Mouse (Mus musculus) fat pad, adult 2 months (tissue): ENCODE measurements around the gene Begain.

ENCODE experiments used
- DNase-seq: peaks from one replicate; pipeline ENCODE4 v3.0.0-alpha.2; 2011; ENCODE audit warnings: low read depth, low spot score; ENCODE audit errors: extremely low read depth

Gene Begain

GRCm38 (mm10) chr12:109053020-109053806 is 14.8 kb downstream of the Begain start:
- no peak for DNase-seq

GRCm38 (mm10) chr12:109049949-109050348 is 18.1 kb downstream of the Begain start:
- no peak for DNase-seq

- DNase-seq, result no peak
Measured at GRCm38 (mm10) chr12:109045581-109045980, 22.4 kb downstream of the Begain start.

- DNase-seq, result no peak
Measured at GRCm38 (mm10) chr12:109044497-109044896, 23.5 kb downstream of the Begain start.

GRCm38 (mm10) chr12:109039311-109039710 is 28.7 kb downstream of the Begain start:
- DNase-seq, result no peak

- no peak for DNase-seq
Measured at GRCm38 (mm10) chr12:109038179-109038819, 29.7 kb downstream of the Begain start.

- no peak for DNase-seq
Measured at GRCm38 (mm10) chr12:109037026-109037425, 31.0 kb downstream of the Begain start.

GRCm38 (mm10) chr12:109023780-109024179 is 44.2 kb downstream of the Begain start:
- no peak for DNase-seq

GRCm38 (mm10) chr12:109022966-109023365 is 45.1 kb downstream of the Begain start:
- DNase-seq, result no peak

GRCm38 (mm10) chr12:109022181-109022691 is 45.8 kb downstream of the Begain start:
- no peak for DNase-seq

GRCm38 (mm10) chr12:109010070-109010649 is 57.9 kb downstream of the Begain start:
- DNase-seq, result no peak

GRCm38 (mm10) chr12:109002978-109003377 is 65.0 kb downstream of the Begain start:
- no peak for DNase-seq

GRCm38 (mm10) chr12:108997249-108997648 is 70.8 kb downstream of the Begain start:
- no peak for DNase-seq

- no peak for DNase-seq
Measured at GRCm38 (mm10) chr12:108995976-108996636, 71.9 kb downstream of the Begain start.

- no peak for DNase-seq
Measured at GRCm38 (mm10) chr12:108994436-108995031, 73.5 kb downstream of the Begain start.

- no peak for DNase-seq
Measured at GRCm38 (mm10) chr12:108993046-108993445, 75.0 kb downstream of the Begain start.

GRCm38 (mm10) chr12:108990425-108990824 is 77.6 kb downstream of the Begain start:
- no peak for DNase-seq

GRCm38 (mm10) chr12:108987448-108987847 is 80.6 kb downstream of the Begain start:
- no peak for DNase-seq

- DNase-seq, result no peak
Measured at GRCm38 (mm10) chr12:108985025-108985424, 83.0 kb downstream of the Begain start.

GRCm38 (mm10) chr12:108984471-108984870 is 83.5 kb downstream of the Begain start:
- DNase-seq, result no peak

GRCm38 (mm10) chr12:108983496-108983895 is 84.5 kb downstream of the Begain start:
- no peak for DNase-seq
